Mouse (Mus musculus): Measurements from ENCODE around the gene Ndufab1.

DNA sequence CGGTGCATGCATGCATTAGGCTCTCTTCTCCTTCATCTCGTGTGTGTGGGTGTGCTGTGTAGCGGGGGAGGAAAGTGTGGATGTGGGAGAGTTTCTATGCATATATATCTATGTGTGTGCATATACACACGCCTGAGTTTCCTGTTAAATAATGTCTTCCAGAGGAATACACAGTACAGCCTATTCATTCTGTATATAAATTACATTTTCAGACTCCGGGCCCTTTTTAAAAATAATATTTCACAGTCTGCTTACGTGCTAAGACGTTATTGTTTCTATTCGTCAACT, 31.6 kb upstream of the Ndufab1 start:
- TF ChIP-seq CTCF (IDR thresholded peaks at IDR 0.05; ENCODE audit: control insufficient read depth, insufficient read depth, insufficient read length) = no peak
- TF ChIP-seq MAX (IDR thresholded peaks at IDR 0.05) = no peak
- TF ChIP-seq USF1 (IDR thresholded peaks at IDR 0.05; ENCODE audit: low read depth) = no peak
- no peak for TF ChIP-seq CEBPB (IDR thresholded peaks at IDR 0.05; ENCODE audit: low read depth)
- TF ChIP-seq FOSL1 (IDR thresholded peaks at IDR 0.05; ENCODE audit: insufficient read depth, low read length, poor library complexity, severe bottlenecking) = no peak
- no peak for TF ChIP-seq MYOG (IDR thresholded peaks at IDR 0.05; ENCODE audit: control insufficient read depth, extremely low read depth, insufficient read length)
- no peak for TF ChIP-seq MYOD1 (IDR thresholded peaks at IDR 0.05; ENCODE audit: control insufficient read depth, insufficient read length, low read depth)
